In genomic region chr11:22809465-22810096, GRCm38 (mm10) we compare ENCODE assay signal across 17 mouse cellular contexts. TPM values are rescaled to one million over a fixed set of nuclear protein-coding genes. Genes with fewer than 3 reads are reported as not detected.
DNase-seq lines count a peak whose midpoint lies in the region; ATAC-seq and TF ChIP-seq lines count a peak whose summit lies in the region.
"Had no signal": no experiment of that assay in that cellular context is flagged by ENCODE, and none has a peak within 500 bp of the region (broad histone marks: within the 10 kb centered on the region; RNA-seq: fewer than 3 reads in every experiment).

No protein-coding gene starts in this region.

- no peak overlapping the region for H3K9ac ChIP-seq in midbrain, embryonic 11.5 days (ENCODE audit: low read length)
- H3K9ac ChIP-seq in midbrain, embryonic 14.5 days (replicated peaks; ENCODE audit: low read length) = no peak overlapping the region
- H3K9ac ChIP-seq in liver, embryonic 15.5 days = no peak overlapping the region
- no peak overlapping the region for H3K9ac ChIP-seq in lung, postnatal 0 days (replicated peaks; ENCODE audit: low read depth)
- H3K9ac ChIP-seq: embryonic facial prominence, embryonic 12.5 days; heart, embryonic 15.5 days; lung, embryonic 14.5 days; neural tube, embryonic 13.5 days had no signal

- intact Hi-C loops in heart, postnatal 14 days (cut with DNase I) = no loop called here

- no peaks in the 10 kb centered on the region for H3K27me3 ChIP-seq in midbrain, embryonic 11.5 days (ENCODE audit: control insufficient read depth, insufficient read depth, low read length)
- no peaks in the 10 kb centered on the region for H3K27me3 ChIP-seq in midbrain, embryonic 14.5 days (ENCODE audit: control insufficient read depth, insufficient read depth, low read length)
- H3K27me3 ChIP-seq in liver, embryonic 15.5 days = no peaks in the 10 kb centered on the region
- no peaks in the 10 kb centered on the region for H3K27me3 ChIP-seq in lung, postnatal 0 days (replicated peaks; ENCODE audit: insufficient read depth, low read length)
- H3K27me3 ChIP-seq: embryonic facial prominence, embryonic 12.5 days; heart, embryonic 15.5 days; neural tube, embryonic 13.5 days had no signal

- H3K4me3 ChIP-seq in midbrain, embryonic 11.5 days (ENCODE audit: low read depth, low read length) = no peak overlapping the region
- H3K4me3 ChIP-seq in midbrain, embryonic 14.5 days (replicated peaks; ENCODE audit: low read depth, low read length) = no peak overlapping the region
- H3K4me3 ChIP-seq in liver, embryonic 15.5 days (replicated peaks) = no peak overlapping the region
- H3K4me3 ChIP-seq in lung, postnatal 0 days (ENCODE audit: low read depth, low read length) = no peak overlapping the region
- H3K4me3 ChIP-seq: embryonic facial prominence, embryonic 12.5 days; forebrain, embryonic 10.5 days; heart, embryonic 15.5 days; neural tube, embryonic 13.5 days had no signal

- ATAC-seq in midbrain, embryonic 11.5 days (ENCODE audit: low FRiP score) = no peak
- no peak for ATAC-seq in midbrain, embryonic 14.5 days (ENCODE audit: low FRiP score, low TSS enrichment)
- 0 out of 2 replicates have a peak, but pooled peaks have one; percentile 20 for ATAC-seq in erythroid progenitor cell, adult 5-6 weeks (replicated peaks; ENCODE audit: low FRiP score, poor library complexity, severe bottlenecking)
- peak; percentile 42; the same call in 1 of the 2 replicates for ATAC-seq in liver, embryonic 15.5 days (ENCODE audit: insufficient read depth)
- no peak for ATAC-seq in lung, postnatal 0 days
- ATAC-seq: hindbrain, postnatal 0 days had no signal

- no peak overlapping the region for H3K27ac ChIP-seq in midbrain, embryonic 11.5 days (ENCODE audit: low read depth, low read length)
- no peak overlapping the region for H3K27ac ChIP-seq in midbrain, embryonic 14.5 days (replicated peaks; ENCODE audit: low read depth, low read length)
- no peak overlapping the region for H3K27ac ChIP-seq in liver, embryonic 15.5 days (replicated peaks)
- H3K27ac ChIP-seq in lung, postnatal 0 days (ENCODE audit: low read length) = no peak overlapping the region
- H3K27ac ChIP-seq: embryonic facial prominence, embryonic 12.5 days; forebrain, embryonic 10.5 days; heart, embryonic 15.5 days; hindbrain, postnatal 0 days; neural tube, embryonic 13.5 days had no signal

- TF ChIP-seq EP300 in lung, postnatal 0 days (IDR thresholded peaks at IDR 0.05) = no peak

- no peaks in the 10 kb centered on the region for H3K9me3 ChIP-seq in midbrain, embryonic 11.5 days (ENCODE audit: control insufficient read depth, low read length)
- no peaks in the 10 kb centered on the region for H3K9me3 ChIP-seq in midbrain, embryonic 14.5 days (ENCODE audit: control insufficient read depth, low read length)
- H3K9me3 ChIP-seq in liver, embryonic 15.5 days (replicated peaks) = no peaks in the 10 kb centered on the region
- no peaks in the 10 kb centered on the region for H3K9me3 ChIP-seq in lung, postnatal 0 days (ENCODE audit: low read length)
- H3K9me3 ChIP-seq: embryonic facial prominence, embryonic 12.5 days; forebrain, embryonic 10.5 days; heart, embryonic 15.5 days; neural tube, embryonic 13.5 days had no signal

- H3K4me1 ChIP-seq in midbrain, embryonic 11.5 days (ENCODE audit: control insufficient read depth, insufficient read depth, low read length) = no peaks in the 10 kb centered on the region
- no peaks in the 10 kb centered on the region for H3K4me1 ChIP-seq in midbrain, embryonic 14.5 days (ENCODE audit: control insufficient read depth, insufficient read depth, low read length)
- peaks cover 59% of the 10 kb centered on the region for H3K4me1 ChIP-seq in liver, embryonic 15.5 days (replicated peaks)
- H3K4me1 ChIP-seq in lung, postnatal 0 days (ENCODE audit: insufficient read depth, low read depth, low read length) = no peaks in the 10 kb centered on the region
- H3K4me1 ChIP-seq: embryonic facial prominence, embryonic 12.5 days; forebrain, embryonic 10.5 days; neural tube, embryonic 13.5 days had no signal

- peak; percentile 37 for DNase-seq in midbrain, embryonic 11.5 days (ENCODE audit: low spot score, missing footprints)
- DNase-seq in midbrain, embryonic 14.5 days = no peak
- DNase-seq in thymus, postnatal 4 days = peak; percentile 47
- no peak for DNase-seq in heart, postnatal 14 days
- no peak for DNase-seq in lung, postnatal 0 days (ENCODE audit: low spot score)
- DNase-seq in frontal cortex, adult 2 months (ENCODE audit: extremely low spot score in 1 of 2, low spot score in 1 of 2) = no peak
- DNase-seq: adrenal gland, postnatal 25 days; cerebellum, postnatal 25 days; kidney, adult 8-10 months; lung, embryonic 14.5 days had no signal

- TF ChIP-seq CTCF in lung, postnatal 0 days (IDR thresholded peaks at IDR 0.05) = no peak

- no peaks in the 10 kb centered on the region for H3K36me3 ChIP-seq in midbrain, embryonic 11.5 days (ENCODE audit: control insufficient read depth, insufficient read depth, low read length)
- H3K36me3 ChIP-seq in midbrain, embryonic 14.5 days (ENCODE audit: control insufficient read depth, insufficient read depth, low read length) = no peaks in the 10 kb centered on the region
- H3K36me3 ChIP-seq in liver, embryonic 15.5 days (replicated peaks) = no peaks in the 10 kb centered on the region
- H3K36me3 ChIP-seq in lung, postnatal 0 days (ENCODE audit: insufficient read depth, low read length) = no peaks in the 10 kb centered on the region
- H3K36me3 ChIP-seq: embryonic facial prominence, embryonic 12.5 days; forebrain, embryonic 10.5 days; heart, embryonic 15.5 days; neural tube, embryonic 13.5 days had no signal

- H3K4me2 ChIP-seq in midbrain, embryonic 11.5 days = no peak overlapping the region
- no peak overlapping the region for H3K4me2 ChIP-seq in midbrain, embryonic 14.5 days (ENCODE audit: low read length)
- H3K4me2 ChIP-seq in liver, embryonic 15.5 days = peak overlapping the region; percentile 11; the same call in 1 of the 2 replicates
- no peak overlapping the region for H3K4me2 ChIP-seq in lung, postnatal 0 days (replicated peaks; ENCODE audit: low read depth, low read length)
- H3K4me2 ChIP-seq: embryonic facial prominence, embryonic 12.5 days; heart, embryonic 15.5 days; lung, embryonic 14.5 days; neural tube, embryonic 13.5 days had no signal

- WGBS in midbrain, embryonic 11.5 days = 87% methylated on average over 7 of the region's 7 CpGs
- 86% methylated on average over 7 of the region's 7 CpGs for WGBS in midbrain, embryonic 14.5 days
- 18% methylated on average over 7 of the region's 7 CpGs for WGBS in liver, embryonic 15.5 days (ENCODE audit: insufficient replicate concordance)
- WGBS in lung, postnatal 0 days = 55% methylated on average over 7 of the region's 7 CpGs

RNA-seq across cellular contexts. Expression of gene B3gnt2, which starts 51.2 kb away (rescaled TPM):
- 1.8 and 1.9 TPM in 2 replicates for polyA plus RNA-seq in midbrain, embryonic 11.5 days (2014; fragmentation: Nextera tagmentation; extraction: Ambion mirVana)
- 1.3 and 2.6 TPM in 2 replicates for polyA plus RNA-seq in midbrain, embryonic 14.5 days (2014; fragmentation: Nextera tagmentation; extraction: Ambion mirVana)
- total RNA-seq in erythroid progenitor cell, adult 5-6 weeks (2015; ENCODE audit: low replicate concordance) = 0.42 TPM in 1 of 2 replicates, not detected in the other
- 4.4 and 11.2 TPM in 2 replicates for total RNA-seq in erythroid progenitor cell, adult 5-6 weeks (2017; ENCODE audit: low replicate concordance)
- 5.3 TPM in 2 replicates for polyA plus RNA-seq in liver, embryonic 15.5 days (2015; fragmentation: Nextera tagmentation; extraction: Ambion mirVana)
- total RNA-seq in heart, postnatal 14 days (2021) = 10 to 100 TPM in 1 of 2 experiments, 1 to 10 TPM in 1; 6.9 to 12.0 TPM
- polyA plus RNA-seq in lung, postnatal 0 days (2015; fragmentation: Nextera tagmentation; extraction: Ambion mirVana) = 20.4 and 22.3 TPM in 2 replicates
- polyA plus RNA-seq in frontal cortex, adult 2 months (2012; rRNA removed) = 9.7 and 11.2 TPM in 2 replicates

Comparison
In these comparisons a context has a peak if more than half of its experiments do, and no peak if none do; other contexts are left out.
1. DNase-seq: peak in midbrain, embryonic 11.5 days (single experiment) and thymus, postnatal 4 days (single experiment); none in midbrain, embryonic 14.5 days (single experiment), heart, postnatal 14 days (0 of 2), lung, postnatal 0 days (single experiment) and frontal cortex, adult 2 months (0 of 2).
2. ATAC-seq: peak in erythroid progenitor cell, adult 5-6 weeks (single experiment) and liver, embryonic 15.5 days (single experiment); none in midbrain, embryonic 11.5 days (single experiment), midbrain, embryonic 14.5 days (single experiment) and lung, postnatal 0 days (single experiment).